Mouse (Mus musculus) olfactory bulb, adult 2 months (tissue): ENCODE measurements around the gene Arfgap1.

Experiments
- CTCF ChIP-seq: fragments of 200-500 bp; IDR thresholded peaks from 2 replicates; pipeline ENCODE4 v1.5.1; 2012; ENCODE audit warnings: low read depth, mild to moderate bottlenecking, low read length, moderate library complexity; ENCODE audit not compliant: insufficient read depth
- POLR2A ChIP-seq: fragments of 200-500 bp; IDR thresholded peaks from 2 replicates; pipeline ENCODE4 v1.6.1; 2012; ENCODE audit warnings: mild to moderate bottlenecking, low read depth, low read length, moderate library complexity; ENCODE audit not compliant: insufficient read depth

DNA sequence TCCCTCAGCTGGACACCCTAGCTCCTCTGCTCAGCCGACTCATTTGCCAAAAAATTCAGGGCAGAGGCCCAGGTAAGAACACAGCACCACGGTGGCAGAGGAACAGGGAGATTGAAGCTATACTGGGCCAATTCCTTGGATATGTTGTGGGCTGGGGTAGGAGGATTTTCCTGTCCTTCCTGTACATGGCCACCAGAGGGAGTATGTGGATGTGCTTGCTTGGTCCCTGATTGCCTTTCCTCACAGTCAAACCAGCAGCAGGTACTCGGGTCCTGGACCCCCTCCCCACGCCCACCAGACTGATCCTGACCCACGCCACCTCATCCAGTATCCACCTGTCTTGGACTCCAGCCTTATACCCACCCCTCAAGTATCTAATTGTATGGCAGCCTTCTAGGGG is 29.4 kb downstream of the Arfgap1 start:
- no peak for TF ChIP-seq POLR2A
- no peak; the same call in 1 of the 2 replicates for TF ChIP-seq CTCF
